Mouse (Mus musculus): ENCODE data around the gene Paxbp1.
A peak's percentile ranks its signal among the peaks of the same experiment; 100 is the strongest.
"Not testable (repeated sequence)": the region's sequence is repeated elsewhere in the genome, so short reads cannot be mapped to it uniquely, and the experiment has no call there.

The Paxbp1 gene

GRCm38 (mm10) chr16:91044270-91045182, at the start of gene Paxbp1:
Paxbp1 (minus strand) TSS chr16:91044543.
- DNase-seq, result peak; percentile 98 to 100

GRCm38 (mm10) chr16:91086642-91087306, 42.4 kb upstream of the Paxbp1 start:
- DNase-seq, result no peak

- peak in 1 of 2 experiments; percentile 26 for DNase-seq
These were observed 41.0 kb upstream of the Paxbp1 start for GRCm38 (mm10) chr16:91085239-91085825.

GRCm38 (mm10) chr16:91084307-91085238, 40.2 kb upstream of the Paxbp1 start:
- peak; percentile 86 to 89 for DNase-seq

GRCm38 (mm10) chr16:91083002-91083646, 38.8 kb upstream of the Paxbp1 start:
- DNase-seq, result no peak

- peak; percentile 81 to 84 for DNase-seq
These were observed 37.2 kb upstream of the Paxbp1 start for GRCm38 (mm10) chr16:91081508-91081907.

GRCm38 (mm10) chr16:91076180-91076579, 31.8 kb upstream of the Paxbp1 start:
- peak in 1 of 2 experiments; percentile 13 for DNase-seq

- not testable (repeated sequence) for DNase-seq
These were observed 31.1 kb upstream of the Paxbp1 start for GRCm38 (mm10) chr16:91075423-91075822.

GRCm38 (mm10) chr16:91073163-91073892, 29.0 kb upstream of the Paxbp1 start:
- peak; percentile 92 to 93 for DNase-seq

- DNase-seq, result no peak
These were observed 27.9 kb upstream of the Paxbp1 start for GRCm38 (mm10) chr16:91072256-91072655.

GRCm38 (mm10) chr16:91068969-91069368, 24.6 kb upstream of the Paxbp1 start:
- no peak for DNase-seq

- no peak for DNase-seq
These were observed 22.8 kb upstream of the Paxbp1 start for GRCm38 (mm10) chr16:91067122-91067521.

GRCm38 (mm10) chr16:91064583-91065365, 20.4 kb upstream of the Paxbp1 start:
- peak in 1 of 2 experiments; percentile 30 for DNase-seq

- DNase-seq, result no peak
These were observed 19.4 kb upstream of the Paxbp1 start for GRCm38 (mm10) chr16:91063786-91064185.

- DNase-seq, result no peak
These were observed 17.4 kb upstream of the Paxbp1 start for GRCm38 (mm10) chr16:91061531-91062318.

- DNase-seq, result no peak
These were observed 13.4 kb upstream of the Paxbp1 start for GRCm38 (mm10) chr16:91057741-91058140.

GRCm38 (mm10) chr16:91057261-91057660, 12.9 kb upstream of the Paxbp1 start:
- no peak for DNase-seq

GRCm38 (mm10) chr16:91056043-91056821, 11.9 kb upstream of the Paxbp1 start:
- DNase-seq, result no peak

GRCm38 (mm10) chr16:91055150-91055549, 10.8 kb upstream of the Paxbp1 start:
- DNase-seq, result no peak
